Mouse (Mus musculus) hindbrain, postnatal 0 days (tissue): ENCODE measurements around the gene Lfng. TPM values are rescaled to one million over a fixed set of nuclear protein-coding genes. Genes with fewer than 3 reads are reported as not detected.

Experiments used
- ATAC-seq: fragments of 200-750 bp; cut with Nextera tagmentation; 2 replicates; pipeline ENCODE4 v1.8.0; 2017; ENCODE audit warnings: mild to moderate bottlenecking, moderate TSS enrichment, moderate library complexity
- DNase-seq: peaks from one replicate; pipeline ENCODE4 v3.0.0-alpha.2; 2015; ENCODE audit warnings: low spot score
- H3K27ac ChIP-seq: fragments of 300-500 bp; sonication (generic); 2 replicates; pipeline ENCODE4 v1.5.1; 2014; ENCODE audit warnings: mild to moderate bottlenecking
- H3K27me3 ChIP-seq: fragments of 300-500 bp; sonication (generic); 2 replicates; pipeline ENCODE4 v1.6.1; 2014; ENCODE audit warnings: low read length, mixed read lengths; ENCODE audit not compliant: insufficient read depth
- H3K36me3 ChIP-seq: fragments of 300-500 bp; sonication (generic); 2 replicates; pipeline ENCODE4 v1.6.1; 2014; ENCODE audit warnings: low read length, mixed read lengths; ENCODE audit not compliant: insufficient read depth
- H3K4me1 ChIP-seq: fragments of 300-500 bp; sonication (generic); 2 replicates; pipeline ENCODE4 v1.6.1; 2014; ENCODE audit warnings: antibody characterized with exemption, low read length, mixed read lengths; ENCODE audit not compliant: insufficient read depth
- H3K4me2 ChIP-seq: fragments of 300-500 bp; sonication (generic); 2 replicates; pipeline ENCODE4 v1.6.1; 2014; ENCODE audit warnings: low read depth, mild to moderate bottlenecking, low read length, moderate library complexity, mixed read lengths
- H3K4me3 ChIP-seq: fragments of 300-500 bp; sonication (generic); 2 replicates; pipeline ENCODE4 v1.5.1; 2014; ENCODE audit warnings: low read length
- H3K9ac ChIP-seq: fragments of 300-500 bp; sonication (generic); replicated peaks from 2 replicates; pipeline ENCODE4 v1.6.1; 2014; ENCODE audit warnings: mild to moderate bottlenecking, low read length, moderate library complexity, mixed read lengths
- H3K9me3 ChIP-seq: fragments of 300-500 bp; sonication (generic); 2 replicates; pipeline ENCODE4 v1.6.1; 2016; ENCODE audit warnings: low read length, mixed read lengths
- CTCF ChIP-seq: IDR thresholded peaks from 2 replicates; pipeline ENCODE4 v1.5.1; 2016; ENCODE audit warnings: antibody characterized with exemption, control low read depth, low read depth
- WGBS: fragments of 180-500 bp; shearing (Covaris S2); extraction: QIAGEN DNeasy Blood & Tissue Kit; methylation state at CpG from one replicate; pipeline ENCODE4 v1.1.7; 2014; 5-methylcytosine and 5-hydroxymethylcytosine counted together
- polyA plus RNA-seq: library from polyadenylated mRNA; unstranded; fragments of >200 nt; fragmentation: Nextera tagmentation; extraction: Ambion mirVana; gene quantifications from 2 replicates; pipeline ENCODE4 v1.2.1, GENCODE M21; 2015
- total RNA-seq: library from RNA; depleted of rRNA; stranded (reverse); fragments of >200 nt; gene quantifications from 2 replicates; pipeline ENCODE4 v1.2.3, GENCODE M21; 2014

The Lfng gene
- total and polyA plus RNA-seq, 2 experiments from 2014 or later, result 29.7 to 81.4 TPM

DNA sequence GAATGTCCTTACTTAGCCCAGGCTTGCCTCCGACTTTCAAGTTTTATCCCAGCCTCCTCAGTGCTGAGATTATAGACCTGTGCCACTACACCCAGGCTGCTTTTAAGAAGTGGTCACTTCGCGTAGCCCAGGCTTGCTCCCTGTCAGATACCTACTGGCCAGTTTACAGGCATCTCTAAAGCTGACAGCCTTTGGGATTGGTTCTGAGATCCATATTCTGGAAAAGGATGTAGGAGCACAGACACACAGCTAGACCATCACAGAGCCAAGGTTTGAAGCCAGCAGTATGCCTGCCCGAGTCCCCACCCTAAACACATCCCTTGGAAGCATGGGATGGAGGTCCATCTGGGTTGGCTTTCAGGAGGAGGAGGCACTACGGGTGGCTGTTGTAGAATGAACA is 39.4 kb upstream of the Lfng start:
- no peak overlapping the region for H3K27ac ChIP-seq
- H3K9me3 ChIP-seq, result no peaks in the 10 kb centered on the region
- H3K4me1 ChIP-seq, result no peaks in the 10 kb centered on the region; the same call in 1 of the 2 replicates
- 90% methylated on average over 5 of the region's 5 CpGs for WGBS
- DNase-seq (no peak), ATAC-seq (no peak)
- H3K36me3 ChIP-seq, result no peaks in the 10 kb centered on the region
- H3K4me2 ChIP-seq, result no peak overlapping the region
- no peak overlapping the region for H3K4me3 ChIP-seq
- no peak for TF ChIP-seq CTCF
- no peak overlapping the region for H3K9ac ChIP-seq
- H3K27me3 ChIP-seq, result no peaks in the 10 kb centered on the region

DNA sequence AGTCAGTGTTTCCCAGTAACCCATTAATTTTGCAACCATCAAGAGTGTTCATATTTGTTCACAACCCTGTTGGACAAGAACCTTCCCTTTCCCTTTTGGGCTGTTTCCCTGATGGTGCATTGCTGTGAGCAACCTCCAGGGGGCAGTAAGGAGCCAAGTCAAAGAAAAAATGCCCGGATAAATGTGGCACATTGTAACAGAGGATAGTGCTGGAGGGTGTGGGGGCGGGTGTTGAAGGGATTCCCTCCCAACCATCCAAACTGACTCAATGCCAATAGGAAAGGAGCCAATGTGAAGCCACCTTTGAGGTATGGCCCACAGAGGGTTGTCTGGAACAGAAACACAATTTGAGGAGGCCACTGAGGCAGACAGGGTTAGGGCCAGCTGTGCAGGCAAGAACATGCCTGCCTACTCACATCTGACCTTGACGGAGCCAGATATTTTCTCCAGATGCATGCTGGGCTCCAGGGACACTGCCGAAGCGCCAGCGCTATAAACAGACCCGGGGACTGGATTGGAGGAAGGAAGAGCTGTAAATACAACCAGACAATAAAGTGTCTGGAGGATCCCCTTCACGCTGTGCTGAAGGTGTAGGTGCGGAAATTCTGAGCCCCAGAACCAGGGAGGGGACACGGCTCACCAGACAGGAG is 38.7 kb upstream of the Lfng start:
- Histone ChIP-seq H3K4me3 (no peak overlapping the region), H3K36me3 (no peaks in the 10 kb centered on the region), H3K9ac (no peak overlapping the region), H3K9me3 (no peaks in the 10 kb centered on the region), H3K27me3 (no peaks in the 10 kb centered on the region), H3K27ac (no peak overlapping the region), H3K4me1 (no peaks in the 10 kb centered on the region; the same call in 1 of the 2 replicates), H3K4me2 (no peak overlapping the region)
- WGBS, result 39% methylated on average over 10 of the region's 10 CpGs
- ATAC-seq (peak; percentile 30; the same call in 1 of the 2 replicates), DNase-seq (peak; percentile 73)
- TF ChIP-seq CTCF, result peak; percentile 89

DNA sequence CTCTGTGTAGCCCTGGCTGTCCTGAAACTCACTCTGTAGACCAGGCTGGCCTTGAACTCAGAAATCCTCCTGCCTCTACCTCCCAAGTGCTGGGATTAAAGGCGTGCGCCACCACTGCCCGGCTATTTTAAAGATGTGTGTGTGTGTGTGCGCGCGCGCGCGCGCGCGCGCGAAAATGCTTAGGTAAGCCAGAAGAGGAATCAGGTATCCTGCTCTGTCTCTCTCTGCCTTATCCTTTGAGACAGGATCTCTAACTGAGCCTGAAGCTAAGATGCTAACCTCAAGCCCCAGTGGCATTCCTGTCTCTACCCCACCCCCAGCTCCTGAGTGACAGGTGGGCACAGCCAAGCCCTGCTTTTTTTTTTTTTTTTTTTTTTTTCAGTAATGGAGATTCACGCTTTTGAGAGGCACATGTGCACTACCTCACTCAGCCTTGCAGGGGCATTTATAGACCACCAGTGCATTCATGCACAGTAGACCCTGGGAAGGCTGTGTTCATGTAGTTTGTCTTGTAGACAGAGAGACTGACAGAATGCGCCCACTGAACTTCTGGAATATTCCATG is 38.0 kb upstream of the Lfng start:
- ATAC-seq, result no peak

DNA sequence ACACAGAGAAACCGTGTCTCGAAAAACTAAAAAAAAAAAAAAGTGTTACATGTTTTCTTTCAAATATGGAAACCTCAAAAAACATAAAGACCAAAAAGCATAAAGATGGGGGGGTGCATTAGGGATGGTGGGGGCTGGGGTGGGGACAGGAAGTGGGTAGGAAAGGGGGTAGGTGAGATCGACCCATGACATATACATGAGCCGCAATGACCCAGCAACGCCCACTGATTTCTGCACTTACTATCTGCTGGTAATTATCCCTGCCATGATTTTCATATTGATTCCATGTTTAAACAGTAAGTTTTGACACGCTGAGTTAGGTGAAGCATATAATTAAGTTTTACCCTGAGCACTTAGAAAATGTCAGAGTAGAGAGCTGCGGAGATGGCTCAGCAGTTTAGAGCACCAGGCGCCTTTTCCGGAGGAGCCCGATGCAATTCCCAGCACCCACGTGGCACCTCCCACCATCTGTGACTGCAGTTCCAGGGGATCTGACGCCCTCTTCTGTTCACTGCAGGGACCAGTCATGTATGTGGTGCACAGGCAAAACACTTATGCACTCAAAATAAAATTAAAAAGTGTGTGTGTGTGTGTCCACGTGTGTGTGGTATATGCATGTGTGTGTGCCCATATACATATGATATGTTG is 36.8 kb upstream of the Lfng start:
- no peak overlapping the region for H3K4me3 ChIP-seq
- no peak overlapping the region for H3K9ac ChIP-seq
- no peak for ATAC-seq
- no peak overlapping the region for H3K27ac ChIP-seq
- no peak for DNase-seq
- H3K36me3 ChIP-seq, result no peaks in the 10 kb centered on the region
- WGBS, result 86% methylated on average over 13 of the region's 13 CpGs
- no peaks in the 10 kb centered on the region for H3K9me3 ChIP-seq
- no peaks in the 10 kb centered on the region for H3K27me3 ChIP-seq
- no peaks in the 10 kb centered on the region; the same call in 1 of the 2 replicates for H3K4me1 ChIP-seq
- no peak; the same call in 1 of the 2 replicates for TF ChIP-seq CTCF
- H3K4me2 ChIP-seq, result no peak overlapping the region

More for the DNA sequence above, 38.0 kb upstream of the Lfng start:
- no peak overlapping the region for H3K4me2 ChIP-seq
- H3K36me3 ChIP-seq, result no peaks in the 10 kb centered on the region
- no peak overlapping the region for H3K9ac ChIP-seq
- H3K9me3 ChIP-seq, result no peaks in the 10 kb centered on the region
- WGBS, result 79% methylated on average over 16 of the region's 16 CpGs
- TF ChIP-seq CTCF, result peak; percentile 20; the same call in 1 of the 2 replicates
- no peak overlapping the region for H3K4me3 ChIP-seq
- H3K27ac ChIP-seq, result no peak overlapping the region
- no peak for DNase-seq
- no peaks in the 10 kb centered on the region; the same call in 1 of the 2 replicates for H3K4me1 ChIP-seq
- no peaks in the 10 kb centered on the region for H3K27me3 ChIP-seq

DNA sequence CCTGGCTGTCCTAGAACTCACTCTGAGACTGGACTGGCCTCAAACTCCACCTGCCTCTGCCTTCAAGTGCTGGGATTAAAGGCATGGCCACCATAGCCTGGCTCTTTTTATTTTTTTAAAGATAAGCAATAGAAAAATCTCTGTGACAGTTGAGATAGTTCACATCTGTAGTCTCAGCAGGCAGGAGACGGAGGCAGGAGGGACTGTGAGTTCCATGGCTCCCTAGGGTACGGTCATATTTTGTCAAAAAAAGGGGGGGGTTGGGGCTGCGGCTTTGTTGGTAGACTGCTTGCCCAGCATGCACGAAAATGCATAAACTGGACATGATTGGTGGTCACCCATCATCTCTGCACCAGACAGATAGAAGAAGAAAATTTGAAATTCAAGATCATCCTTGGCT is 35.9 kb upstream of the Lfng start:
- H3K27ac ChIP-seq, result no peak overlapping the region
- WGBS, result 40% methylated on average over 4 of the region's 4 CpGs
- no peaks in the 10 kb centered on the region for H3K4me1 ChIP-seq
- DNase-seq, result no peak
- no peak overlapping the region for H3K4me2 ChIP-seq
- no peaks in the 10 kb centered on the region for H3K27me3 ChIP-seq
- no peak for TF ChIP-seq CTCF
- H3K9me3 ChIP-seq, result no peaks in the 10 kb centered on the region
- H3K36me3 ChIP-seq, result no peaks in the 10 kb centered on the region
- no peak for ATAC-seq
- no peak overlapping the region for H3K9ac ChIP-seq
- H3K4me3 ChIP-seq, result no peak overlapping the region

DNA sequence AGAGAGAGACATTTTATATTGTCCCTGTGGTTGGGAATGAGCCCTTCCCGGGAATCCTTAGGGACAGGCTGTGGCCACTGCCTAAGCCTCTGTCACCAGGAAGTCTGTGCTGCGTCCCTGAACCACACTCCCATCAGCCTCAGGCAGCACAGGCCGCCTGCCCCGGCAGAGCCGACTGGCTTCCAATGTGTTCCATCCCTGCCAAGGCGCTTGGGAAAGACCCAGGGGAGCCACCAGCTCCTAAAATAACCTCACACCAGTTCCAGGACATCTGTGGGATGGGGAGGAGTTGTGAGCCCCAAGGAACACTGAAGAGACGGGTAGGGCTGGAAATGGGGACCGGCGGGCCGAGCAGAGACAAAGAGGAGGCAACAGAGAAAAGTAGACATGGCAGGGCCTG is 35.4 kb upstream of the Lfng start:
- H3K27me3 ChIP-seq, result no peaks in the 10 kb centered on the region
- H3K9ac ChIP-seq, result no peak overlapping the region
- no peak for TF ChIP-seq CTCF
- no peaks in the 10 kb centered on the region for H3K36me3 ChIP-seq
- no peak for ATAC-seq
- H3K27ac ChIP-seq, result no peak overlapping the region
- H3K4me1 ChIP-seq, result no peaks in the 10 kb centered on the region
- no peaks in the 10 kb centered on the region for H3K9me3 ChIP-seq
- no peak overlapping the region for H3K4me2 ChIP-seq
- peak; percentile 35 for DNase-seq
- H3K4me3 ChIP-seq, result no peak overlapping the region
- 41% methylated on average over 10 of the region's 10 CpGs for WGBS
